Mouse (Mus musculus): ENCODE data around the gene Stard10.

The Stard10 gene

GRCm38 (mm10) chr7:101317014-101317413, at the start of gene Stard10:
Stard10 (plus strand) TSS chr7:101317086.
- DNase-seq = no peak

DNA sequence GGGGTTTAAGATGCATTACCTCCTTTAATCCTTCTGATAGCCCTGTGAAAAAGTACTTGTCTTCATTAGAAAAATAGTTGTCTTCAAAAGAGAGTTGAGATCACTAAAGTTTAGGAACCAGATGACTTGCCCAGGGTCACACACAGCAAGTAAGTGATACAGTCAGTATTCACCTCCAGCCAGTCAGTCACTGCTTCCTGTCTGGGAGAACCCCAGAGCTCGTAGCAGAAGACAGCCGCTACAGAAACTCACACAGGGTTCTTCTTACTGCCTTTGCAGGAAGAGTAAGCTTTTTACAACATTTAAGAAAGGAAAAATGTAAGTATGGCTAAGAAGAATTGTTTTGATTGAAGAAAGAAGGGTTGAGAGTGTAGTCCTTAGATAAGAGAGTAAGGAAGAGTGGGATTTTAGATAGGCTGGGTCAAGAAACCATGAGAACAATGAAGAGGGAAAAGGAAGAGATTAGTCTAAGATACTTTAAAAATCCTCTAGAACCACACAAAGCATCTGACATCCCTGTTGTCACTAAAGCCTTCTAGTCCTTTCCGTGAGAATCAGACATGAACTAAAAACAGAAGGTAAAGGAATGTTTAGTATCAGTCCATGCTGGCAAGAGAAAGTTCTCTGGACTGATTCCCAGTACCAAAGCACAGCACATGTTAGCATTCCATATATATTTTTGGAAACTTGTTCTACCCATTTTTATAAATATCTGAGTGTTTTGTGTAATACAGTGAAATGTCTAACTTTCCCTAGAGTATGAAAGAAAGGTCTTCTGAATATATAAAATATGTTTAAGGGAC, 49.2 kb upstream of the Stard10 start:
- DNase-seq = no peak

GRCm38 (mm10) chr7:101271602-101272001, 45.3 kb upstream of the Stard10 start:
- DNase-seq = no peak

DNA sequence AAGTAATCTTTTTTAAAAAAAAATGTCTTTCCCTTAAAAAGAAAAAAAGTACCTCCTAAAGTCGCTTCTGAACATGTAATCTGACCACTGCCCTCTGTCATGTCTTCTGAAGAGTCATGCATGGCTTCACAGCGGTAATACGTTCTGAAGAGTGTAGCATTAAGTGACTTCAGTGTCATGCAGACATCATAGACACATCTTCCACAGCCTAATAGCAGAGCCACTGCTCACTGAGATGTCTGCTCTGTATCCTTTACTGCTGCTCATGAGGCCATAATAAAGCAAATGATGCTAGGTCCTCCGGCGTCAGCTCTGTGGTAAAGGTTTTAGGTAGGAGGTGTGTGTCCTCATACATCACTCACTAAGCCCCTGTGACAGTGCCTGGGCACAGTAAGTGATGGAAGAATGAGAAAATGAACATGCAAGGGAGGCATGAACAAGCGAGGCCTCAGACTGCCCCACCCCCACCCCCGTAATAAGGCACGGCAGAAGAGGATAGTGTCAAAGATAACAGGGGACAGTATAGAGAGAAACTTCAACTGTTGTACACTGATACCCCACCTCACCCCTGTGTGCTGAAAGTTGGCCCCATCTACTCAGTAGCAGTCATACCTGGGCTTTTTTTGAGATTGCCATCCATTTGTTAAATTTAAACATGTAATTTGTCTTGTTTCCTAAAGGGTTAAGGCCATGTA, 44.3 kb upstream of the Stard10 start:
- no peak for DNase-seq

GRCm38 (mm10) chr7:101282721-101283120, 34.2 kb upstream of the Stard10 start:
- DNase-seq = no peak

DNA sequence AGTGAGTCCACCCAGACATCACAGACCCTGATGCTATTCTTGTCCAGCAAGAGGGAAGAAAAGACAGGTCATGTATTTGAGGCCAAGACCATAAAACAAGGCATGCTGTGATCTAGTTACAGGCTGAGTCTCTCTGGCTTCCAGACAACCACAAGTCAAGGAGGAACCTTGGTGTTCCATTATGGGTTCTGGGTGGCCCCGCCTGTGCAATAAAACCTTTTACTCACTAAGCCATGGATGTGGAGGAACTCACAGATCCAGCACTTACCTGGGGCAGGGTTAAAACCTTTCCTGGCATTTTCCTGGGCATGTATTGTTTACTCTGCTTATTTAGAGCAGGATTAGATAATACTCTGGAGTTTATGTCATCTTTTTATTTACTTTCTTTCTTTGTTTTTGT, 32.4 kb upstream of the Stard10 start:
- no peak for DNase-seq

- no peak for DNase-seq
These were observed 30.0 kb upstream of the Stard10 start for GRCm38 (mm10) chr7:101286891-101287290.

DNA sequence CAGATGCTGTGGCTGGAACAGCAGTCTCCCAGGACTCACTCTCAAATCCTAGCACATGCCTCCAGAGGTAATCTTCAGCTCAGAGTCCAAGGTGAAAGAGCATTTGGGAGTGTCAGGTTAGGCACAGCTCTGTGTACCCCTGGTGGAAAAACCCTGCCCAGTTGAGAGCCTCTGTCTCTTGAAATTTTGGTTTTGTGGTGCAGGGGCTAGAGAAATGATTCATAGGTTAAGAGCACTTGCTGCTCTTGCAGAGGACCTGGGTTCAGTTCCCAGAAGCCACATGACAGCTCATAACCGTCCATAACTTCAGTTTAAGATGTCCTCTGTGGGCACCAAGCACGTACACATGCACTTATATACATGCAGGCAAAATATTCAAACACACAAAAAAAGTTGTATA, 29.1 kb upstream of the Stard10 start:
- no peak for DNase-seq

GRCm38 (mm10) chr7:101288436-101288835, 28.4 kb upstream of the Stard10 start:
- DNase-seq = peak; percentile 58 to 67

DNA sequence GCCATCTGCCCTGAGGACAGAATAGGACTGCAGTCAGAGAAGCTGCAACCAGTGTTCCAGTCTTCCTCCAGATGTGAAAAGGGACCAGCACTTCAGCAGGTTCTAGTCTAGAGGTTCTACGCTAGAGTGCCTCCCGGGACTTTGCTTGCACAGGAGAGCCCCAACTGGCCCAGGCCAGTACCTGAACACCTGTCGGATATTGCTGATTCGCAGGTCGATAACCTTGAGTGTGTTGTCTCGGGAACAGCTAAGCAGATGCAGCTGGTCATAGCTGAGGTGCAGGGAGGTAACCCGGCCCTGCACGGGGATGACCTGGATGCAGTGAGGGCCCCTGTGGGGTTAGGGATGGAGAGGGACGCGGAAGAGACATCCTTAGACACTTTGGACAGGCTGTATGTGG, 26.5 kb upstream of the Stard10 start:
- DNase-seq = no peak

DNA sequence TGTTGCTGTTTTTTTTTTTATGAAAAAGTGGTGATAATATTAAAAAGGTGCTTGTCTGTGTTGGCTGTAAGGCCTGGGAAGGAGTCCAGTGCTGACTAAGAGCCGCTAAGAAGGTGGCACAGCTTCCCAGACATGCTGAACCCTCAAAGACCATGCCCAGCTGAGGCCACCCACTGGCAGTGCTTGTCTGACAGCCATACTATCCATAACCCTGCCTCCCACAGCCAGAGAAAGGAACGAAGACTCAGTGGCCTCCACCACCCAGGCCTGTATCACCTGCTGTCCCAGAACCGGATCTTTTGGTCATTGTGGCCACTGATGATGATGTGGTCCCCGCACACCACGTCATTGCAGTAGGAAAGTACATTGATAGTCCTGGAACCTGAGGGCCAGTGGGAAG, 25.7 kb upstream of the Stard10 start:
- DNase-seq = no peak

DNA sequence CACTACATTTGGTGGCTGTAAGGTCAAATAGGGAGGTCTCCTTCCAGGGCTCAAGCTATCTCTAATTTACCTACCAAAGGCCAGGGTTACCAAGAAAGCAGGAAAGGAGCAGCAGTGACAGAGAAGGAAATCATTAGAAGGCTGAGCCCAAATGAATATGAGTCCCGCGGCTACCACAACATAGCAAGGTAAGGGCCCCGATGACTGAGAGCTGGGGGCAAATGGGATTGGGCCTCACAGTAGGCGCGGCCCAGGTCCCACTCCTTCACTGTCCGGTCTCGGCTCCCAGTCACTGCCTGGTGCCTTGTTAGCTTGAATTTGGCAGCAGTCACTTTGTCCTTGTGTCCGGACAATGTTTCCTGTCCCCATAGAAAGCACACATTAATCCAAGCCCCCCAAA, 25.2 kb upstream of the Stard10 start:
- DNase-seq = no peak

- DNase-seq = no peak
These were observed 24.8 kb upstream of the Stard10 start for GRCm38 (mm10) chr7:101292086-101292485.

DNA sequence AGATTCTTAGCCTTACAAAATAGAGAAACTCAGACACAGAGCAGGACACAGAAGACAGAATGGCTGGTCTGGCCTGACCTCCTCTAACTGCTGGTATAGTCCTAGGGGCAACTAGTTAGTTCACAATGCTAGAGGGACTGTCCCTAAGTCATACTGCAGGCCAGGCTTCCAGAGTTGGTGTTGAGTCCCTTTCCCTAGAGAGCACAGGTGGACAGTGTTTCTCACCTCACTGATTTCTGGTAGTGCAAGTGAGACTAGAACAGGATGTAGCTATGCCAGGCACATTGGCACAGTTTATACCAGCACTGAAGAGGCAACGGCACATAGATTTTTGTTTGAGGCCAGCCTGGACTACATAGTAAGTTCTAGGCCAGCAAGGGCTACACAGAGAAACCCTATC, 24.2 kb upstream of the Stard10 start:
- no peak for DNase-seq

GRCm38 (mm10) chr7:101293138-101293537, 23.7 kb upstream of the Stard10 start:
- no peak for DNase-seq

DNA sequence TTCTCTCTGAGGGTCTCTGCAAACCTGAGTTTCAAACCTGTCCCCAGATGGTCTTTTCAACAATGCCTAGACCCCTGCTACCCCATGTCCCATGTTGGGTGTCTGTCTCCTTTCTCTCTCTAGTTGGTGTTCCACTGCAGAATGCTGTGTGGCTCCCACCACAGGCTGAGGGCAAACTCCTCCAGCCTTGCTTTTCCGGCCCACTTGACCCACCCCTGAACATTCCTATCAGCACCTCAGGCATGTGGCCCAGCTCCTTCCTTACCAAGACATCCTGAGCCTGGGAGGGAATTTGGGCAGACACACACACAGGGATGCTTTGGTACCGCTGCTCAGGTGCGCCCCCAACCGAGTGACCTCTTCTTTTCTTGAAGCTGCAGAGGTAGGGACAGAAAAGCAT, 23.3 kb upstream of the Stard10 start:
- DNase-seq = no peak

- no peak for DNase-seq
These were observed 21.4 kb upstream of the Stard10 start for GRCm38 (mm10) chr7:101295438-101295837.

GRCm38 (mm10) chr7:101296252-101297022, 20.4 kb upstream of the Stard10 start:
- DNase-seq = peak; percentile 90

GRCm38 (mm10) chr7:101297023-101297405, 19.9 kb upstream of the Stard10 start:
- peak; percentile 63 to 71 for DNase-seq

DNA sequence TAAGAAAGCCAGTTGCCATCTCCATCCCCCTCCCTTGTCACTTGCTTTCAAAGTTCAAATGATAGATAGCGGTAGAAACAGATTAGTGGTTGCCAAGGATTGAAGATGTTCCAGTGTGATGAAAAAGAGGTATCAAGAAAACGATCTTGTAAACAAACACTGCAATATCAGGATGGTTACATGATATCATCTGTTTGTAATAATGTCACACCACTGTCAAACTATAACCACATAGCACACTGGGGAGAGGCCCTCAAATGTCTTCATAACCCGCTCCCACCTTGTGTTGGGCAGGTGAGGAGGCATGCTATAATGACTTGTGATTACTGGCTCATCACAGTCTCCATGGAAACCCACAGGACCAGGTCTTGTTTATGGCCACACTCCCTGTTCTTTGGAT, 18.5 kb upstream of the Stard10 start:
- DNase-seq = no peak

DNA sequence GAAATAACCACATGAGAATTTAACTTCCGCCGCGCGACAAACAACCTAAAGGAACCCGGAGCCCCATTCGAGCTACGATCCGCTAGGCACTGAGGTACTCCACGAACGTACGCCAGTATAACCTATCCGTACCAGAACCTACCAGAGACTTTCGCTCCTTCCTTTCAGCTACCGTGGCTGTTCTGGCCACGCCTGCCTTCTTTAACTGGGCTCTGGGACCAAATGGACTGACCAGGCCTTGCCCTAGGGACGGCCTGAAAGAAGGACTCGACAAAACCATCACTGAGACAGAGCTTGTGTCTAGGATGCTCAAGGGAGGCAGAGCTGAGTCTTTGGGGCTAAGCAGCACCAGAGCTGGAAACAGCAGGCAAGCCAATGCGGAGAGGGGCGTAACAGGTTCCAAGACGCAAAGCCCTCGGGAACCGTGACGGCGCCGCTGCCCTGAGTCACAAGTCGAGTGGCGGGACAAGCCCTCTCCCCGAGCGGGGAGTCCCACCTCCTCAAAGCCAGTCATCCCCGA, 15.5 kb upstream of the Stard10 start:
- DNase-seq = peak in 1 of 2 experiments; percentile 53

DNA sequence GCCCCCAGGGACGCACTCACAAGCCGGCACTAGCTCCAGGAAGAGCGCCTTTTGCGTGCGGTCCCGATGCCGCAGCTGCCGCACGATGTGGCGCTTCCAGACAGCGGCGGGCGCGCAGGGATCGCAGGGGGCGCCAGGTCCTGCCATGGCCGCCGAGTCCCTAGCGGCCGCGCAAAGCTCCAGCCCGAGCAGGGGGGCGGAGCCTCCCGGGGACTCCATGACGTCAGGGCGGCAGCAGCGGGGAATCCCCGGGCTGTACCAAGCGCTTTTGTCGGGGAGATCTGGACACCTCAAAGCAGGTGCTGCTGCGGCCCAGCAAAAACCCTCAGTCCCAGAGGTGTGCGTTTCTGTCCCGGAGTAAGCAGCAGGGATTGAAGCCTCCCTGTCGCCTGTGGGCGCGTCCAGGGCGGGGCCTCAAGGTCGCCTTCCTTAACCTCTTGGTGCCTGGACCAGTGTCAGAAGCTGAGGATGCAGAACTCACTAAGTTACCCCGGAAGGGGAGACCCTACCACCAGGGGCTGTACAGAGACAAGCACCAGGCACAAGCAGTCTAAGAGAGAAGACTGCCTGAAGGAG, 14.9 kb upstream of the Stard10 start, which contains the start of gene Atg16l2:
Gene Atg16l2, minus strand, starts transcription at position 371 of the 576 bp plus-strand sequence.
- DNase-seq = peak; percentile 96 to 98

- DNase-seq = no peak
These were observed 14.2 kb upstream of the Stard10 start for GRCm38 (mm10) chr7:101302691-101303090.
